Mouse (Mus musculus): ENCODE results near the gene Vmn1r8. TPM values are rescaled to one million over a fixed set of nuclear protein-coding genes. Genes with fewer than 3 reads are reported as not detected.

Gene Vmn1r8
- polyA plus RNA-seq (2012; rRNA removed; ENCODE audit: low replicate concordance) = not detected in 2 replicates

DNA sequence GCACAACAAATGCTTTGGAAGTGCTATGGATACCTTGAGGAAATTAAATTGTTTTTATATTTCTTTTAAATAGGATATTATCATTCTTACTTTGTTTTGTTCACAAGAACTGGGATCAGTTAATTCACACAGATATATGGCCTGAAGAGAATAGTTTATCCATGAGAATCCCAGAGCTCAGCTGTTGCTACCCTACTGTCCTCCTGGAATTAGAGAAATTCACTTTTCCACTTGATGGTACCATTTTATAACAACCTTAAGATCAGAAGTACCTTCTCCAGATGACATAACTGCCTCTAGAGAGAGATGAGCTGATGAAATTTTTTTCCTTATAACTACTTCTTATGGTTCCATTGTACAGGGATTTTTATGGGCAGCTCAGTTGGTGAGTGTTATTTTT is at the start of gene Vmn1r8:
Gene Vmn1r8 (plus strand): TSS at position 301 of the 400 bp plus-strand sequence.

GRCm38 (mm10) chr6:56996943-56997342 is 35.1 kb upstream of the Vmn1r8 start, which contains the start of gene Vmn1r6:
TSS of gene Vmn1r6 (plus strand) at chr6:56997243.

DNA sequence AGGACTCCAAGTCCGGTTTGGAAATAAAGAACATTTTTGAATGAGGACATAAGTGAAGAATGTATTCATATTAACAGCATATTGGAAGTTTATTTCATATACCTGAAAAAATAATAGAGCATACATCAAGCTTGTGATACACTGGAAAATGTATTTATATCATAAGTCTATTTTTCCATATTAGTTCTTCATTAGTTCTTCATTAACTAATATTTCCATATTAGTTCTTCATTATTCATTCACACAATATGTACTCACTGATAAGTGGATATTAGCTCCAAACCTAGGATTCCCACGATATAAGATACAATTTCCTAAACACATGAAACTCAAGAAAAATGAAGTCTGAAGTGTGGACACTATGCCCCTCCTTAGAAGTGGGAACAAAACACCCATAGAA is 6.9 kb upstream of the Vmn1r8 start, which contains the start of gene Vmn1r7:
Gene Vmn1r7 (minus strand): TSS at position 101 of the 400 bp plus-strand sequence.

DNA sequence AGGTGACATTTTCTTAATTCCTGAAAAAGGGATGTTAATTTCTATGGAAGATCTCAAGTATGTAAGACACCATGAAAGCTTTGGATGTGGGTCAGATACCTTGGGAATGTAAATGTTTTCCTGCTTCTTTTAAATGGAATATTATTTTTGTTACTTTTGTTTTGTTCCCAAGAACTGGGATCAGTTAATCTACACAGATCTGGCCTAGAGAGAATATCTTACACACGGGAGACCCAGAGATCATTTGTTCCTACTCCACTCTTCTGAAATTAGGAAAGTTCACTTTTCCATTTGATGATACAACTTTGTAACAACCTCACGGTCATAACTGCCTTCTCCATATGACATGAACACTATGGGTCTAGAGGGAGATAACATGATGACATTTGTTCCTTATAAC is 34.4 kb downstream of the Vmn1r8 start, which contains the start of gene Vmn1r9:
Gene Vmn1r9 (plus strand): TSS at position 301 of the 400 bp plus-strand sequence.

Other genes with a start within 250 kb of the Vmn1r8 start
- 8.9 and 11.6 TPM in 2 replicates for gene Kbtbd2, start 234.5 kb upstream of the Vmn1r8 start, polyA plus RNA-seq (2012; rRNA removed; ENCODE audit: low replicate concordance)
- 118 and 119 TPM in 2 replicates for gene Fkbp9, start 200.2 kb upstream of the Vmn1r8 start, polyA plus RNA-seq (2012; rRNA removed; ENCODE audit: low replicate concordance)
- gene Nt5c3, start 108.4 kb upstream of the Vmn1r8 start, polyA plus RNA-seq (2012; rRNA removed; ENCODE audit: low replicate concordance) = 5.2 and 8.8 TPM in 2 replicates
- gene Vmn1r4, start 108.3 kb upstream of the Vmn1r8 start, polyA plus RNA-seq (2012; rRNA removed; ENCODE audit: low replicate concordance) = 0.13 TPM in 1 of 2 replicates, not detected in the other
- gene Vmn1r5, start 62.0 kb upstream of the Vmn1r8 start, polyA plus RNA-seq (2012; rRNA removed; ENCODE audit: low replicate concordance) = not detected in 2 replicates
- gene Vmn1r6, start 35.0 kb upstream of the Vmn1r8 start, polyA plus RNA-seq (2012; rRNA removed; ENCODE audit: low replicate concordance) = not detected in 2 replicates
- gene Vmn1r7, start 7.0 kb upstream of the Vmn1r8 start, polyA plus RNA-seq (2012; rRNA removed; ENCODE audit: low replicate concordance) = not detected in 2 replicates
- gene Vmn1r9, start 34.5 kb downstream of the Vmn1r8 start, polyA plus RNA-seq (2012; rRNA removed; ENCODE audit: low replicate concordance) = not detected in 2 replicates
- gene Vmn1r10, start 77.2 kb downstream of the Vmn1r8 start, polyA plus RNA-seq (2012; rRNA removed; ENCODE audit: low replicate concordance) = not detected in 2 replicates
- gene Vmn1r11, start 101.2 kb downstream of the Vmn1r8 start, polyA plus RNA-seq (2012; rRNA removed; ENCODE audit: low replicate concordance) = not detected in 2 replicates
- gene Vmn1r12, start 124.6 kb downstream of the Vmn1r8 start, polyA plus RNA-seq (2012; rRNA removed; ENCODE audit: low replicate concordance) = not detected in 2 replicates
- gene Vmn1r13, start 171.0 kb downstream of the Vmn1r8 start, polyA plus RNA-seq (2012; rRNA removed; ENCODE audit: low replicate concordance) = not detected in 2 replicates
- gene Vmn1r14, start 199.4 kb downstream of the Vmn1r8 start, polyA plus RNA-seq (2012; rRNA removed; ENCODE audit: low replicate concordance) = not detected in 2 replicates
- gene Vmn1r15, start 225.7 kb downstream of the Vmn1r8 start, polyA plus RNA-seq (2012; rRNA removed; ENCODE audit: low replicate concordance) = not detected in 2 replicates